Mouse (Mus musculus): Measurements from ENCODE around the gene Psat1.

Psat1 gene

GRCm38 (mm10) chr19:15924866-15925718 lies 22.0 kb downstream of the Psat1 start:
- in situ Hi-C loops (cut with MboI, MseI) = no loop called here

- in situ Hi-C loops (cut with MboI, MseI) = no loop called here
Measured at GRCm38 (mm10) chr19:15924181-15924865, 22.8 kb downstream of the Psat1 start.

GRCm38 (mm10) chr19:15923426-15923825 lies 23.7 kb downstream of the Psat1 start:
- in situ Hi-C loops (cut with MboI, MseI) = no loop called here

GRCm38 (mm10) chr19:15919336-15919735 lies 27.8 kb downstream of the Psat1 start:
- in situ Hi-C loops (cut with MboI, MseI) = no loop called here

- in situ Hi-C loops (cut with MboI, MseI) = no loop called here
Measured at GRCm38 (mm10) chr19:15918111-15918510, 29.0 kb downstream of the Psat1 start.

GRCm38 (mm10) chr19:15913249-15913997 lies 33.7 kb downstream of the Psat1 start:
- in situ Hi-C loops (cut with MboI, MseI) = no loop called here

GRCm38 (mm10) chr19:15911441-15911840 lies 35.7 kb downstream of the Psat1 start:
- in situ Hi-C loops (cut with MboI, MseI) = no loop called here

GRCm38 (mm10) chr19:15910987-15911386 lies 36.1 kb downstream of the Psat1 start:
- in situ Hi-C loops (cut with MboI, MseI) = no loop called here

GRCm38 (mm10) chr19:15910488-15910887 lies 36.6 kb downstream of the Psat1 start:
- in situ Hi-C loops (cut with MboI, MseI) = no loop called here

GRCm38 (mm10) chr19:15908016-15908415 lies 39.1 kb downstream of the Psat1 start:
- in situ Hi-C loops (cut with MboI, MseI) = no loop called here

GRCm38 (mm10) chr19:15904734-15905133 lies 42.4 kb downstream of the Psat1 start:
- in situ Hi-C loops (cut with MboI, MseI) = no loop called here

- in situ Hi-C loops (cut with MboI, MseI) = no loop called here
Measured at GRCm38 (mm10) chr19:15903508-15904480, 43.3 kb downstream of the Psat1 start.

- in situ Hi-C loops (cut with MboI, MseI) = loop anchor here (25.0 kb wide), 1 partner anchor 1408 kb away; no protein-coding TSS in a partner anchor
Measured at GRCm38 (mm10) chr19:15895681-15896080, 51.5 kb downstream of the Psat1 start.

GRCm38 (mm10) chr19:15892146-15892545 lies 55.0 kb downstream of the Psat1 start:
- in situ Hi-C loops (cut with MboI, MseI) = loop anchor here (25.0 kb wide), 1 partner anchor 1405 kb away; no protein-coding TSS in a partner anchor

- in situ Hi-C loops (cut with MboI, MseI) = loop anchor here (25.0 kb wide), 1 partner anchor 1401 kb away; no protein-coding TSS in a partner anchor
Measured at GRCm38 (mm10) chr19:15888466-15888865, 58.7 kb downstream of the Psat1 start.

- in situ Hi-C loops (cut with MboI, MseI) = loop anchor here (25.0 kb wide), 1 partner anchor 1396 kb away; no protein-coding TSS in a partner anchor
Measured at GRCm38 (mm10) chr19:15882705-15883426, 64.3 kb downstream of the Psat1 start.

- in situ Hi-C loops (cut with MboI, MseI) = loop anchor here (25.0 kb wide), 1 partner anchor 1393 kb away; no protein-coding TSS in a partner anchor
Measured at GRCm38 (mm10) chr19:15880731-15881130, 66.4 kb downstream of the Psat1 start.

- in situ Hi-C loops (cut with MboI, MseI) = loop anchor here (25.0 kb wide), 1 partner anchor 1392 kb away; no protein-coding TSS in a partner anchor
Measured at GRCm38 (mm10) chr19:15879271-15879670, 67.9 kb downstream of the Psat1 start.

GRCm38 (mm10) chr19:15868865-15869698 lies 78.1 kb downstream of the Psat1 start:
- in situ Hi-C loops (cut with MboI, MseI) = loop anchor here (10.0 kb wide), 1 partner anchor 106 kb away; no protein-coding TSS in a partner anchor
